Mouse (Mus musculus) midbrain, embryonic 14.5 days (tissue): ENCODE data around the gene Synpr. TPM values are rescaled to one million over a fixed set of nuclear protein-coding genes. Genes with fewer than 3 reads are reported as not detected.

Experiments used
- ATAC-seq: fragments of 200-750 bp; cut with Nextera tagmentation; 2 replicates; pipeline ENCODE4 v1.8.0; 2017; ENCODE audit warnings: moderate number of reproducible peaks, moderate library complexity; ENCODE audit not compliant: low FRiP score, low TSS enrichment
- DNase-seq: peaks from one replicate; pipeline ENCODE4 v3.0.0-alpha.2; 2015
- H3K27ac ChIP-seq: fragments of 300-500 bp; sonication (generic); replicated peaks from 2 replicates; pipeline ENCODE4 v1.5.1; 2014; ENCODE audit warnings: mild to moderate bottlenecking, low read depth, low read length, moderate library complexity
- H3K27me3 ChIP-seq: fragments of 300-500 bp; sonication (generic); 2 replicates; pipeline ENCODE4 v1.6.1; 2014; ENCODE audit warnings: low read length, control low read depth, mixed read lengths; ENCODE audit not compliant: control insufficient read depth, insufficient read depth
- H3K36me3 ChIP-seq: fragments of 300-500 bp; sonication (generic); 2 replicates; pipeline ENCODE4 v1.6.1; 2014; ENCODE audit warnings: low read length, control low read depth; ENCODE audit not compliant: control insufficient read depth, insufficient read depth
- H3K4me1 ChIP-seq: fragments of 300-500 bp; sonication (generic); 2 replicates; pipeline ENCODE4 v1.6.1; 2014; ENCODE audit warnings: mild to moderate bottlenecking, antibody characterized with exemption, low read length, control low read depth; ENCODE audit not compliant: control insufficient read depth, insufficient read depth
- H3K4me2 ChIP-seq: fragments of 300-500 bp; sonication (generic); 2 replicates; pipeline ENCODE4 v1.6.1; 2014; ENCODE audit warnings: mild to moderate bottlenecking, low read length, moderate library complexity
- H3K4me3 ChIP-seq: fragments of 300-500 bp; sonication (generic); replicated peaks from 2 replicates; pipeline ENCODE4 v1.5.1; 2014; ENCODE audit warnings: low read depth, low read length
- H3K9ac ChIP-seq: fragments of 300-500 bp; sonication (generic); replicated peaks from 2 replicates; pipeline ENCODE4 v1.6.1; 2014; ENCODE audit warnings: mild to moderate bottlenecking, low read length, moderate library complexity
- H3K9me3 ChIP-seq: fragments of 300-500 bp; sonication (generic); 2 replicates; pipeline ENCODE4 v1.6.1; 2016; ENCODE audit warnings: low read length, control low read depth, mixed read lengths; ENCODE audit not compliant: control insufficient read depth
- WGBS: fragments of 180-500 bp; shearing (Covaris S2); extraction: QIAGEN DNeasy Blood & Tissue Kit; methylation state at CpG from one replicate; pipeline ENCODE4 v1.1.7; 2014; 5-methylcytosine and 5-hydroxymethylcytosine counted together
- polyA plus RNA-seq: library from polyadenylated mRNA; unstranded; fragments of >200 nt; fragmentation: Nextera tagmentation; extraction: Ambion mirVana; gene quantifications from 2 replicates; pipeline ENCODE4 v1.2.1, GENCODE M21; 2014

Gene Synpr
- polyA plus RNA-seq, 1 experiment from 2014 or later, result 35.2 TPM

GRCm38 (mm10) chr14:13453461-13454204 is 169.1 kb downstream of the Synpr start:
- Histone ChIP-seq H3K4me3 (0 out of 2 replicates have a peak overlapping the region, but pooled peaks have one; percentile 5), H3K36me3 (no peaks in the 10 kb centered on the region), H3K9ac (no peak overlapping the region), H3K4me1 (0 out of 2 replicates have a peak, but pooled peaks cover 2% of the 10 kb centered on the region), H3K9me3 (no peaks in the 10 kb centered on the region), H3K27ac (0 out of 2 replicates have a peak overlapping the region, but pooled peaks have one; percentile 21), H3K4me2 (peak overlapping the region; percentile 15; the same call in 1 of the 2 replicates), H3K27me3 (no peaks in the 10 kb centered on the region)
- 44% methylated on average over 3 of the region's 3 CpGs for WGBS
- peak; percentile 48; the same call in 1 of the 2 replicates for ATAC-seq
- peak; percentile 15 for DNase-seq

GRCm38 (mm10) chr14:13454991-13455390 is 170.4 kb downstream of the Synpr start:
- ATAC-seq, result no peak; the same call in 1 of the 2 replicates
- no peak overlapping the region for H3K9ac ChIP-seq
- no peak overlapping the region for H3K27ac ChIP-seq
- H3K9me3 ChIP-seq, result no peaks in the 10 kb centered on the region
- DNase-seq, result no peak
- H3K4me1 ChIP-seq, result 0 out of 2 replicates have a peak, but pooled peaks cover 2% of the 10 kb centered on the region
- no peak overlapping the region for H3K4me3 ChIP-seq
- H3K27me3 ChIP-seq, result no peaks in the 10 kb centered on the region
- no peaks in the 10 kb centered on the region for H3K36me3 ChIP-seq
- H3K4me2 ChIP-seq, result no peak overlapping the region

- Histone ChIP-seq H3K4me3 (no peak overlapping the region), H3K36me3 (no peaks in the 10 kb centered on the region), H3K4me2 (no peak overlapping the region), H3K27me3 (no peaks in the 10 kb centered on the region), H3K9me3 (no peaks in the 10 kb centered on the region), H3K27ac (no peak overlapping the region), H3K9ac (no peak overlapping the region), H3K4me1 (0 out of 2 replicates have a peak, but pooled peaks cover 2% of the 10 kb centered on the region)
- 7% methylated on average over 1 of the region's 1 CpGs for WGBS
- DNase-seq (peak; percentile 62), ATAC-seq (no peak)
Measured at GRCm38 (mm10) chr14:13459333-13459732, 174.8 kb downstream of the Synpr start.

- no peak for ATAC-seq
- DNase-seq, result no peak
- H3K27ac ChIP-seq, result no peak overlapping the region
- no peaks in the 10 kb centered on the region for H3K36me3 ChIP-seq
- no peaks in the 10 kb centered on the region for H3K9me3 ChIP-seq
- no peaks in the 10 kb centered on the region for H3K27me3 ChIP-seq
- H3K9ac ChIP-seq, result no peak overlapping the region
- no peak overlapping the region for H3K4me2 ChIP-seq
- H3K4me3 ChIP-seq, result no peak overlapping the region
- 81% methylated on average over 2 of the region's 2 CpGs for WGBS
- no peaks in the 10 kb centered on the region for H3K4me1 ChIP-seq
Measured at GRCm38 (mm10) chr14:13469211-13469610, 184.6 kb downstream of the Synpr start.

- Histone ChIP-seq H3K9me3 (no peaks in the 10 kb centered on the region), H3K27ac (no peak overlapping the region), H3K4me3 (no peak overlapping the region), H3K27me3 (no peaks in the 10 kb centered on the region), H3K4me1 (no peaks in the 10 kb centered on the region), H3K36me3 (no peaks in the 10 kb centered on the region), H3K4me2 (no peak overlapping the region), H3K9ac (no peak overlapping the region)
- 82% methylated on average over 1 of the region's 1 CpGs for WGBS
- DNase-seq, result no peak
- no peak for ATAC-seq
Measured at GRCm38 (mm10) chr14:13477821-13478220, 193.2 kb downstream of the Synpr start.

- Histone ChIP-seq H3K27me3 (no peaks in the 10 kb centered on the region), H3K36me3 (no peaks in the 10 kb centered on the region), H3K9ac (no peak overlapping the region), H3K4me2 (no peak overlapping the region), H3K4me1 (no peaks in the 10 kb centered on the region), H3K4me3 (no peak overlapping the region), H3K9me3 (no peaks in the 10 kb centered on the region), H3K27ac (no peak overlapping the region)
- DNase-seq (no peak), ATAC-seq (no peak)
- 65% methylated on average over 5 of the region's 5 CpGs for WGBS
Measured at GRCm38 (mm10) chr14:13505355-13505754, 220.8 kb downstream of the Synpr start.

GRCm38 (mm10) chr14:13518608-13519139 is 234.1 kb downstream of the Synpr start:
- H3K4me3 ChIP-seq, result no peak overlapping the region
- no peaks in the 10 kb centered on the region for H3K9me3 ChIP-seq
- no peak overlapping the region for H3K4me2 ChIP-seq
- peak overlapping the region; percentile 70; the same call in 1 of the 2 replicates for H3K27ac ChIP-seq
- H3K27me3 ChIP-seq, result no peaks in the 10 kb centered on the region
- DNase-seq, result no peak
- H3K9ac ChIP-seq, result peak overlapping the region; percentile 9; the same call in 1 of the 2 replicates
- H3K4me1 ChIP-seq, result 0 out of 2 replicates have a peak, but pooled peaks cover 6% of the 10 kb centered on the region
- WGBS, result 89% methylated on average over 5 of the region's 5 CpGs
- H3K36me3 ChIP-seq, result no peaks in the 10 kb centered on the region
- ATAC-seq, result no peak

- 0 out of 2 replicates have a peak, but pooled peaks cover 6% of the 10 kb centered on the region for H3K4me1 ChIP-seq
- H3K9me3 ChIP-seq, result no peaks in the 10 kb centered on the region
- H3K27ac ChIP-seq, result peak overlapping the region; percentile 70
- H3K27me3 ChIP-seq, result no peaks in the 10 kb centered on the region
- H3K36me3 ChIP-seq, result no peaks in the 10 kb centered on the region
- ATAC-seq (peak; percentile 57; the same call in 1 of the 2 replicates), DNase-seq (peak; percentile 37)
- H3K4me3 ChIP-seq, result no peak overlapping the region
- 31% methylated on average over 7 of the region's 7 CpGs for WGBS
- no peak overlapping the region for H3K4me2 ChIP-seq
- peak overlapping the region; percentile 9; the same call in 1 of the 2 replicates for H3K9ac ChIP-seq
Measured at GRCm38 (mm10) chr14:13519239-13520011, 234.8 kb downstream of the Synpr start.
